Mouse (Mus musculus) frontal cortex, postnatal 10 days (tissue): Measurements from ENCODE around the gene Gpr18.

Experiments
- DNase-seq, 2 experiments: peaks; one replicate each; pipeline ENCODE4 v3.0.0; 2022; ENCODE audit warnings: low spot score in 2 of 2, mixed read lengths in 1 of 2

Gene Gpr18

GRCm38 (mm10) chr14:121915621-121916020, at the start of gene Gpr18:
Gene Gpr18, minus strand, starts transcription at chr14:121915781.
- DNase-seq = no peak

GRCm38 (mm10) chr14:121964990-121965389, 49.4 kb upstream of the Gpr18 start, which contains the start of gene Gpr183:
Gene Gpr183, minus strand, starts transcription at chr14:121965195.
- DNase-seq = no peak

GRCm38 (mm10) chr14:121963942-121964335, 48.4 kb upstream of the Gpr18 start:
- no peak for DNase-seq

- DNase-seq = no peak
Measured at GRCm38 (mm10) chr14:121963251-121963941, 47.8 kb upstream of the Gpr18 start.

GRCm38 (mm10) chr14:121962128-121962890, 46.7 kb upstream of the Gpr18 start:
- no peak for DNase-seq

GRCm38 (mm10) chr14:121961496-121962127, 46.0 kb upstream of the Gpr18 start:
- no peak for DNase-seq

GRCm38 (mm10) chr14:121960997-121961396, 45.4 kb upstream of the Gpr18 start:
- no peak for DNase-seq

- no peak for DNase-seq
Measured at GRCm38 (mm10) chr14:121960531-121960930, 45.0 kb upstream of the Gpr18 start.

- DNase-seq = no peak
Measured at GRCm38 (mm10) chr14:121960031-121960430, 44.5 kb upstream of the Gpr18 start.

GRCm38 (mm10) chr14:121959538-121959980, 44.0 kb upstream of the Gpr18 start:
- no peak for DNase-seq

- no peak for DNase-seq
Measured at GRCm38 (mm10) chr14:121958751-121959537, 43.4 kb upstream of the Gpr18 start.

- no peak for DNase-seq
Measured at GRCm38 (mm10) chr14:121958041-121958750, 42.6 kb upstream of the Gpr18 start.

GRCm38 (mm10) chr14:121957176-121957871, 41.7 kb upstream of the Gpr18 start:
- no peak for DNase-seq

- DNase-seq = no peak
Measured at GRCm38 (mm10) chr14:121956291-121956690, 40.7 kb upstream of the Gpr18 start.

GRCm38 (mm10) chr14:121955176-121955795, 39.7 kb upstream of the Gpr18 start:
- DNase-seq = no peak

GRCm38 (mm10) chr14:121954608-121955007, 39.0 kb upstream of the Gpr18 start:
- DNase-seq = no peak

- no peak for DNase-seq
Measured at GRCm38 (mm10) chr14:121954129-121954528, 38.5 kb upstream of the Gpr18 start.

- DNase-seq = no peak
Measured at GRCm38 (mm10) chr14:121952046-121952400, 36.4 kb upstream of the Gpr18 start.

GRCm38 (mm10) chr14:121951399-121952045, 35.9 kb upstream of the Gpr18 start:
- DNase-seq = no peak

GRCm38 (mm10) chr14:121949897-121950296, 34.3 kb upstream of the Gpr18 start:
- no peak for DNase-seq
